Mouse (Mus musculus): ENCODE measurements around the gene Fndc9.

Gene Fndc9

GRCm38 (mm10) chr11:46244731-46245604 is 9.6 kb downstream of the Fndc9 start:
- no peak for TF ChIP-seq CTCF (conservative IDR thresholded peaks at IDR 0.05; ENCODE audit: low read length)
- TF ChIP-seq NANOG (IDR thresholded peaks at IDR 0.05; ENCODE audit: borderline replicate concordance, low read length) = no peak
- no peak for TF ChIP-seq POU5F1 (IDR thresholded peaks at IDR 0.05; ENCODE audit: borderline replicate concordance, low read length)
- Histone ChIP-seq H3K4me1 (replicated peaks; ENCODE audit: low read depth, low read length) (peaks cover 11% of the 10 kb centered on the region), H3K36me3 (ENCODE audit: insufficient read depth, low read length) (peaks cover 19% of the 10 kb centered on the region; the same call in 1 of the 2 replicates), H3K27me3 (ENCODE audit: insufficient read depth, low read length) (no peaks in the 10 kb centered on the region), H3K4me3 (replicated peaks; ENCODE audit: low read length) (no peak overlapping the region), H3K9me3 (ENCODE audit: low read length) (no peaks in the 10 kb centered on the region)

- peaks cover 19% of the 10 kb centered on the region; the same call in 1 of the 2 replicates for H3K36me3 ChIP-seq (ENCODE audit: insufficient read depth, low read length)
- H3K4me3 ChIP-seq (replicated peaks; ENCODE audit: low read length) = no peak overlapping the region
- peaks cover 11% of the 10 kb centered on the region for H3K4me1 ChIP-seq (replicated peaks; ENCODE audit: low read depth, low read length)
- no peaks in the 10 kb centered on the region for H3K27me3 ChIP-seq (ENCODE audit: insufficient read depth, low read length)
- no peaks in the 10 kb centered on the region for H3K9me3 ChIP-seq (ENCODE audit: low read length)
- TF ChIP-seq NANOG (IDR thresholded peaks at IDR 0.05; ENCODE audit: borderline replicate concordance, low read length) = no peak
- no peak for TF ChIP-seq POU5F1 (IDR thresholded peaks at IDR 0.05; ENCODE audit: borderline replicate concordance, low read length)
- TF ChIP-seq CTCF (conservative IDR thresholded peaks at IDR 0.05; ENCODE audit: low read length) = no peak
These were observed 10.6 kb downstream of the Fndc9 start for GRCm38 (mm10) chr11:46245926-46246325.

- peaks cover 11% of the 10 kb centered on the region for H3K4me1 ChIP-seq (replicated peaks; ENCODE audit: low read depth, low read length)
- H3K36me3 ChIP-seq (ENCODE audit: insufficient read depth, low read length) = peaks cover 15% of the 10 kb centered on the region; the same call in 1 of the 2 replicates
- no peaks in the 10 kb centered on the region for H3K9me3 ChIP-seq (ENCODE audit: low read length)
- H3K27me3 ChIP-seq (ENCODE audit: insufficient read depth, low read length) = no peaks in the 10 kb centered on the region
- H3K4me3 ChIP-seq (replicated peaks; ENCODE audit: low read length) = no peak overlapping the region
- no peak for TF ChIP-seq POU5F1 (IDR thresholded peaks at IDR 0.05; ENCODE audit: borderline replicate concordance, low read length)
- TF ChIP-seq NANOG (IDR thresholded peaks at IDR 0.05; ENCODE audit: borderline replicate concordance, low read length) = no peak
- no peak for TF ChIP-seq CTCF (conservative IDR thresholded peaks at IDR 0.05; ENCODE audit: low read length)
These were observed 11.1 kb downstream of the Fndc9 start for GRCm38 (mm10) chr11:46246393-46246792.

GRCm38 (mm10) chr11:46248352-46248751 is 13.0 kb downstream of the Fndc9 start:
- TF ChIP-seq POU5F1 (IDR thresholded peaks at IDR 0.05; ENCODE audit: borderline replicate concordance, low read length) (no peak), NANOG (IDR thresholded peaks at IDR 0.05; ENCODE audit: borderline replicate concordance, low read length) (no peak), CTCF (conservative IDR thresholded peaks at IDR 0.05; ENCODE audit: low read length) (no peak)
- Histone ChIP-seq H3K4me3 (replicated peaks; ENCODE audit: low read length) (no peak overlapping the region), H3K36me3 (ENCODE audit: insufficient read depth, low read length) (peaks cover 17% of the 10 kb centered on the region), H3K4me1 (replicated peaks; ENCODE audit: low read depth, low read length) (peaks cover 11% of the 10 kb centered on the region), H3K27me3 (ENCODE audit: insufficient read depth, low read length) (no peaks in the 10 kb centered on the region), H3K9me3 (ENCODE audit: low read length) (no peaks in the 10 kb centered on the region)

GRCm38 (mm10) chr11:46251994-46252393 is 16.7 kb downstream of the Fndc9 start:
- peaks cover 11% of the 10 kb centered on the region for H3K9me3 ChIP-seq (ENCODE audit: low read length)
- H3K36me3 ChIP-seq (ENCODE audit: insufficient read depth, low read length) = peaks cover 29% of the 10 kb centered on the region
- no peaks in the 10 kb centered on the region for H3K27me3 ChIP-seq (ENCODE audit: insufficient read depth, low read length)
- H3K4me1 ChIP-seq (replicated peaks; ENCODE audit: low read depth, low read length) = peaks cover 20% of the 10 kb centered on the region
- TF ChIP-seq CTCF (conservative IDR thresholded peaks at IDR 0.05; ENCODE audit: low read length) (peak; percentile 97), NANOG (IDR thresholded peaks at IDR 0.05; ENCODE audit: borderline replicate concordance, low read length) (no peak)
- H3K4me3 ChIP-seq (replicated peaks; ENCODE audit: low read length) = no peak overlapping the region

GRCm38 (mm10) chr11:46255291-46255690 is 20.0 kb downstream of the Fndc9 start:
- TF ChIP-seq POU5F1 (IDR thresholded peaks at IDR 0.05; ENCODE audit: borderline replicate concordance, low read length) (peak; percentile 81), NANOG (IDR thresholded peaks at IDR 0.05; ENCODE audit: borderline replicate concordance, low read length) (0 out of 2 replicates have a peak, but pooled peaks have one; percentile 10), CTCF (conservative IDR thresholded peaks at IDR 0.05; ENCODE audit: low read length) (no peak)
- Histone ChIP-seq H3K4me3 (replicated peaks; ENCODE audit: low read length) (no peak overlapping the region), H3K27me3 (ENCODE audit: insufficient read depth, low read length) (no peaks in the 10 kb centered on the region), H3K4me1 (replicated peaks; ENCODE audit: low read depth, low read length) (peaks cover 20% of the 10 kb centered on the region), H3K36me3 (ENCODE audit: insufficient read depth, low read length) (peaks cover 34% of the 10 kb centered on the region), H3K9me3 (ENCODE audit: low read length) (peaks cover 27% of the 10 kb centered on the region)

- Histone ChIP-seq H3K9me3 (ENCODE audit: low read length) (peaks cover 27% of the 10 kb centered on the region), H3K4me1 (replicated peaks; ENCODE audit: low read depth, low read length) (peaks cover 23% of the 10 kb centered on the region), H3K4me3 (replicated peaks; ENCODE audit: low read length) (no peak overlapping the region), H3K27me3 (ENCODE audit: insufficient read depth, low read length) (no peaks in the 10 kb centered on the region), H3K36me3 (ENCODE audit: insufficient read depth, low read length) (peaks cover 38% of the 10 kb centered on the region)
- TF ChIP-seq CTCF (conservative IDR thresholded peaks at IDR 0.05; ENCODE audit: low read length) (peak; percentile 43), POU5F1 (IDR thresholded peaks at IDR 0.05; ENCODE audit: borderline replicate concordance, low read length) (no peak)
These were observed 22.9 kb downstream of the Fndc9 start for GRCm38 (mm10) chr11:46258207-46258606.

GRCm38 (mm10) chr11:46258749-46259148 is 23.4 kb downstream of the Fndc9 start:
- peaks cover 36% of the 10 kb centered on the region for H3K36me3 ChIP-seq (ENCODE audit: insufficient read depth, low read length)
- no peaks in the 10 kb centered on the region for H3K27me3 ChIP-seq (ENCODE audit: insufficient read depth, low read length)
- peaks cover 27% of the 10 kb centered on the region for H3K9me3 ChIP-seq (ENCODE audit: low read length)
- TF ChIP-seq NANOG (IDR thresholded peaks at IDR 0.05; ENCODE audit: borderline replicate concordance, low read length) (no peak), CTCF (conservative IDR thresholded peaks at IDR 0.05; ENCODE audit: low read length) (no peak), POU5F1 (IDR thresholded peaks at IDR 0.05; ENCODE audit: borderline replicate concordance, low read length) (no peak)
- no peak overlapping the region for H3K4me3 ChIP-seq (replicated peaks; ENCODE audit: low read length)
- H3K4me1 ChIP-seq (replicated peaks; ENCODE audit: low read depth, low read length) = peaks cover 20% of the 10 kb centered on the region

Data from E14TG2a.4 (cell line).